Mouse (Mus musculus): ENCODE measurements around the gene Aga.

DNA sequence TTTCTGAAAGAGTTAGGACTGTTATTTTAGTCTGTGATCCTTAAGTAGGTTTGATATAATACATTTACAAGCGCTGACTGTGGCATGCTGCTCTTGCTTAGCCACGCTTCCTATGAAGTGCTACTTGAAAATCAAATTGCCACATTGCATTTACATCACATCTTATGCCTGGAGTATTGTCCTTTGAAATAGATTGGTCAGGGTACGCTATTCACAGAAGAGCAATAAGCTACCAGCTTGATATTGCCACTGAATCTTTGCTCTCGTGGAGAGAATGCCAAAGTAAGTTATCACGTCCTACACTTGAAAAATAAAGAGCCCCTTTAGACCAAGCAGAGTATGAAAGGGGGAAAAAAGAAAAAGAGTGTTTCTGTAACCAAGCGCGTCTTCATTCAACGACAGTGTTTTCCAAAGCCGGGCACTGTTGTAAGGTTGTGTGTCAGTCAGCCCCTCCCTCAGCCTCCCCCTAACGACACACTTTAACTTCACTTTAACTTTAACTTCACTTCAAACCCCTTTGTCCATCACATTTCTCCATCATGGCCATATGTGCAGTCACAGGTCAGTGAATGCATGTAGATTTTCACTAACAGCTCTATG lies 51.0 kb downstream of the Aga start:
- TF ChIP-seq CTCF (conservative IDR thresholded peaks at IDR 0.05; ENCODE audit: insufficient read depth, insufficient read length, low read depth, low read length) (no peak), POLR2A (IDR thresholded peaks at IDR 0.05; ENCODE audit: low read depth, low read length) (no peak)
